Mouse (Mus musculus) lung, adult 2 months (tissue): ENCODE results near the gene Sptlc3.

Source experiments
- CTCF ChIP-seq: fragments of 200-500 bp; IDR thresholded peaks from 2 replicates; pipeline ENCODE4 v1.5.1; 2011; ENCODE audit warnings: mild to moderate bottlenecking, low read length, control low read depth; ENCODE audit not compliant: insufficient read depth
- POLR2A ChIP-seq: fragments of 200-500 bp; IDR thresholded peaks from 2 replicates; pipeline ENCODE4 v1.6.1; 2011; ENCODE audit warnings: low read depth, mild to moderate bottlenecking, control low read depth, low read length, borderline replicate concordance; ENCODE audit errors: extremely low read depth

DNA sequence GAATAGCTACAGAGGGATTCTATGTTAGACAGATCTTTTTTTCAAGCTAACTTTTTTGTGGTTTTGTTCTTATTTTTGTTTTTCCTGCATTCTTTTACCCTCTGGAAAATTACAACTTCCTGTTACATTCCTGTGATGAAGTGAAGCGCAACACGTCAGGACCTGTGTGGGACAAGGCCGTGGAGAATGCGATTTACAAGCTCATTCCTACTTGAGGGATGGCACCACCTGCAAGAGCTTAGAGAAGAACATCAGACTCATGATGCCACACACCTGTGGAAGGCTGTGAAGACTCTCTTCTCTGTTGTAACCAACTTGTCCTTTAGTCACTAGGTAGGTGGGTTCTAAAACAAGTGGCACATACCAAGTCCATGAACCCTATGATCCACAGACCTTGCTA, 26.0 kb upstream of the Sptlc3 start:
- TF ChIP-seq POLR2A = no peak
- no peak for TF ChIP-seq CTCF
